Mouse (Mus musculus): ENCODE data around the gene Clasp2.

- TF ChIP-seq GATA1 (IDR thresholded peaks at IDR 0.05; ENCODE audit: low read length) (no peak), TAL1 (IDR thresholded peaks at IDR 0.05; ENCODE audit: low read length) (no peak)
These were observed 16.6 kb upstream of the Clasp2 start for GRCm38 (mm10) chr9:113724646-113725045.
